Mouse (Mus musculus) brain, adult 2 months (tissue): ENCODE data around the gene Mgat4a.

Source experiments
- DNase-seq: peaks from one replicate; pipeline ENCODE4 v3.0.0; 2011; ENCODE audit warnings: low read depth, low spot score

The Mgat4a gene

GRCm38 (mm10) chr1:37398961-37399360 is 141.9 kb downstream of the Mgat4a start:
- peak; percentile 30 for DNase-seq

GRCm38 (mm10) chr1:37396481-37396880 is 144.3 kb downstream of the Mgat4a start:
- DNase-seq: no peak

- DNase-seq: peak; percentile 58
Observed at GRCm38 (mm10) chr1:37393174-37393573, 147.6 kb downstream of the Mgat4a start.
